In the genomic region with DNA sequence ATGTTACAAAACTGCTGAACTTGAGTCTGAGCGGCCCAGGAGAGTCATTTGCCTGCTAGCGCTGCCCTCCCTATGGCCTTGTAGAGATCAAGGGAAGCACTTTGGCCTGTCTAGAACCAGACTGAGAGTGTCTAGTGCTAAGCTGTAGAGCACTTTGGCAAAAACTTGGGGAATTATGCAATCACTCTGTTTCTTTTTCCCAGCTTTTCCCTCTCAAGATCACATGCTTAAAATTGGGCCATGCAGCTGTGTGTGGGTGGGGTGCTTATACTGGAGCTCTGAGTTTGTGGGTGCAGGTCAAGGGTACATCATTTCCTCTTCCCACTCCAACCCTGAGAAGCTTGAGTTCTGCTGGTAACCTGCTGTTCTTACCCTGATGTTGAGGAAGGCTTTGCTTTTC, we compare ENCODE assay signal across 11 mouse cellular contexts. TPM values are rescaled to one million over a fixed set of nuclear protein-coding genes. Genes with fewer than 3 reads are reported as not detected.
DNase-seq lines count a peak whose midpoint lies in the region; ATAC-seq lines count a peak whose summit lies in the region.
"Had no signal": no experiment of that assay in that cellular context is flagged by ENCODE, and none has a peak within 500 bp of the region (broad histone marks: within the 10 kb centered on the region; RNA-seq: fewer than 3 reads in every experiment).

No protein-coding gene starts in this region.

- peak; percentile 52 for ATAC-seq in lung, embryonic 15.5 days (ENCODE audit: borderline replicate concordance, extremely low read depth, low FRiP score, low TSS enrichment)

- no peaks in the 10 kb centered on the region for H3K27me3 ChIP-seq in lung, embryonic 15.5 days
- no peaks in the 10 kb centered on the region for H3K27me3 ChIP-seq in midbrain, embryonic 10.5 days (ENCODE audit: low read depth, poor library complexity, severe bottlenecking)
- H3K27me3 ChIP-seq: hindbrain, embryonic 15.5 days had no signal

- no peak overlapping the region for H3K4me2 ChIP-seq in lung, embryonic 15.5 days
- H3K4me2 ChIP-seq: hindbrain, embryonic 15.5 days; liver, embryonic 11.5 days had no signal

- no peak overlapping the region for H3K4me3 ChIP-seq in lung, embryonic 15.5 days
- no peak overlapping the region for H3K4me3 ChIP-seq in midbrain, embryonic 10.5 days
- H3K4me3 ChIP-seq: hindbrain, embryonic 15.5 days had no signal

- no peak overlapping the region for H3K9ac ChIP-seq in lung, embryonic 15.5 days
- H3K9ac ChIP-seq: hindbrain, embryonic 15.5 days had no signal

- H3K9me3 ChIP-seq in lung, embryonic 15.5 days, result no peaks in the 10 kb centered on the region
- H3K9me3 ChIP-seq in midbrain, embryonic 10.5 days (replicated peaks), result no peaks in the 10 kb centered on the region
- H3K9me3 ChIP-seq: hindbrain, embryonic 15.5 days had no signal

- H3K4me1 ChIP-seq in lung, embryonic 15.5 days, result peaks cover 3% of the 10 kb centered on the region; the same call in 1 of the 2 replicates
- no peaks in the 10 kb centered on the region for H3K4me1 ChIP-seq in midbrain, embryonic 10.5 days

- no peaks in the 10 kb centered on the region for H3K36me3 ChIP-seq in lung, embryonic 15.5 days
- no peaks in the 10 kb centered on the region for H3K36me3 ChIP-seq in midbrain, embryonic 10.5 days
- H3K36me3 ChIP-seq: hindbrain, embryonic 15.5 days had no signal

- 61% methylated on average over 2 of the region's 2 CpGs for WGBS in lung, embryonic 15.5 days
- 92% methylated on average over 2 of the region's 2 CpGs for WGBS in midbrain, embryonic 10.5 days

- H3K27ac ChIP-seq in lung, embryonic 15.5 days, result no peak overlapping the region
- H3K27ac ChIP-seq in midbrain, embryonic 10.5 days (replicated peaks), result no peak overlapping the region
- H3K27ac ChIP-seq: hindbrain, embryonic 15.5 days had no signal

- peak; percentile 52 to 71 for DNase-seq in frontal cortex, adult 2 months (ENCODE audit: extremely low spot score in 1 of 2, low spot score in 1 of 2)
- no peak for DNase-seq in frontal cortex, postnatal 10 days (ENCODE audit: low spot score in 2 of 2)
- DNase-seq in right cerebral cortex, adult 2 months (ENCODE audit: low spot score in 2 of 2), result peak; percentile 60 to 66
- DNase-seq in right cerebral cortex, postnatal 14 days, result no peak
- peak; percentile 24 to 34 for DNase-seq in thymus, postnatal 36 days
- DNase-seq in spleen, postnatal 4 days (ENCODE audit: low spot score in 2 of 2), result no peak
- DNase-seq in midbrain, embryonic 10.5 days (ENCODE audit: low spot score), result no peak

RNA-seq across cellular contexts. Expression of a gene that starts 32.6 kb away (rescaled TPM):
- polyA plus RNA-seq in frontal cortex, adult 2 months (2012; rRNA removed), result not detected in 2 replicates
- polyA plus RNA-seq in lung, embryonic 15.5 days (2015; fragmentation: Nextera tagmentation; extraction: Ambion mirVana), result not detected in 2 replicates
- polyA plus RNA-seq in midbrain, embryonic 10.5 days (2016; fragmentation: Nextera tagmentation; extraction: Ambion mirVana), result not detected in 2 replicates
- polyA plus RNA-seq: hindbrain, embryonic 15.5 days; liver, embryonic 11.5 days; stomach, embryonic 14.5 days had no signal

RNA-seq across cellular contexts. Expression of a gene that starts 38.4 kb away (rescaled TPM):
- polyA plus RNA-seq in frontal cortex, adult 2 months (2012; rRNA removed), result not detected in 2 replicates
- polyA plus RNA-seq in lung, embryonic 15.5 days (2015; fragmentation: Nextera tagmentation; extraction: Ambion mirVana), result not detected in 2 replicates
- polyA plus RNA-seq in midbrain, embryonic 10.5 days (2016; fragmentation: Nextera tagmentation; extraction: Ambion mirVana), result not detected in 2 replicates
- polyA plus RNA-seq: hindbrain, embryonic 15.5 days; liver, embryonic 11.5 days; stomach, embryonic 14.5 days had no signal

RNA-seq across cellular contexts. Expression of a gene that starts 44.2 kb away (rescaled TPM):
- polyA plus RNA-seq in frontal cortex, adult 2 months (2012; rRNA removed), result not detected in 2 replicates
- not detected in 2 replicates for polyA plus RNA-seq in lung, embryonic 15.5 days (2015; fragmentation: Nextera tagmentation; extraction: Ambion mirVana)
- not detected in 2 replicates for polyA plus RNA-seq in midbrain, embryonic 10.5 days (2016; fragmentation: Nextera tagmentation; extraction: Ambion mirVana)
- polyA plus RNA-seq: hindbrain, embryonic 15.5 days; liver, embryonic 11.5 days; stomach, embryonic 14.5 days had no signal

RNA-seq across cellular contexts. Expression of a gene that starts 50.0 kb away (rescaled TPM):
- not detected in 2 replicates for polyA plus RNA-seq in frontal cortex, adult 2 months (2012; rRNA removed)
- not detected in 2 replicates for polyA plus RNA-seq in lung, embryonic 15.5 days (2015; fragmentation: Nextera tagmentation; extraction: Ambion mirVana)
- polyA plus RNA-seq in midbrain, embryonic 10.5 days (2016; fragmentation: Nextera tagmentation; extraction: Ambion mirVana), result not detected in 2 replicates
- polyA plus RNA-seq: hindbrain, embryonic 15.5 days; liver, embryonic 11.5 days; stomach, embryonic 14.5 days had no signal

RNA-seq across cellular contexts. Expression of a gene that starts 55.8 kb away (rescaled TPM):
- polyA plus RNA-seq in frontal cortex, adult 2 months (2012; rRNA removed), result not detected in 2 replicates
- not detected in 2 replicates for polyA plus RNA-seq in lung, embryonic 15.5 days (2015; fragmentation: Nextera tagmentation; extraction: Ambion mirVana)
- not detected in 2 replicates for polyA plus RNA-seq in midbrain, embryonic 10.5 days (2016; fragmentation: Nextera tagmentation; extraction: Ambion mirVana)
- polyA plus RNA-seq: hindbrain, embryonic 15.5 days; liver, embryonic 11.5 days; stomach, embryonic 14.5 days had no signal

Comparison
In these comparisons a context has a peak if more than half of its experiments do, and no peak if none do; other contexts are left out.
1. DNase-seq: peak in frontal cortex, adult 2 months (2 of 2), right cerebral cortex, adult 2 months (2 of 2) and thymus, postnatal 36 days (2 of 2); none in frontal cortex, postnatal 10 days (0 of 2), right cerebral cortex, postnatal 14 days (single experiment), spleen, postnatal 4 days (0 of 2) and midbrain, embryonic 10.5 days (single experiment).